Mouse (Mus musculus) myocyte (in vitro differentiated cells): Measurements from ENCODE around the gene Gna14. TPM values are rescaled to one million over a fixed set of nuclear protein-coding genes. Genes with fewer than 3 reads are reported as not detected.

ENCODE experiments used
- H3K27me3 ChIP-seq: one replicate; pipeline ENCODE4 v1.6.1; 2011; ENCODE audit not compliant: control insufficient read depth, insufficient read depth, insufficient read length
- H3K36me3 ChIP-seq: one replicate; pipeline ENCODE4 v1.6.1; 2011; ENCODE audit not compliant: control insufficient read depth, insufficient read depth
- H3K4me2 ChIP-seq: one replicate; pipeline ENCODE4 v1.6.1; 2011; ENCODE audit warnings: low read depth, control low read depth
- H3K4me3 ChIP-seq: one replicate; pipeline ENCODE4 v1.5.1; 2011; ENCODE audit warnings: mild to moderate bottlenecking, control low read depth, moderate library complexity
- H3K79me2 ChIP-seq: one replicate; pipeline ENCODE4 v1.6.1; 2011; ENCODE audit not compliant: control insufficient read depth, insufficient read depth
- H3ac ChIP-seq: one replicate; pipeline ENCODE4 v1.6.1; 2011; ENCODE audit not compliant: control insufficient read depth, insufficient read length
- CEBPB ChIP-seq: IDR thresholded peaks from 2 replicates; pipeline ENCODE4 v1.6.1; 2011; ENCODE audit warnings: mild to moderate bottlenecking, moderate library complexity; ENCODE audit not compliant: poor library complexity, insufficient read depth, severe bottlenecking
- E2F4 ChIP-seq: IDR thresholded peaks from one replicate; pipeline ENCODE4 v1.6.1; 2011; ENCODE audit warnings: mild to moderate bottlenecking, control low read depth, moderate library complexity; ENCODE audit not compliant: insufficient read depth
- MAX ChIP-seq: IDR thresholded peaks from one replicate; pipeline ENCODE4 v1.6.1; 2011; ENCODE audit warnings: low read depth, mild to moderate bottlenecking, control low read depth
- MYOD1 ChIP-seq, 3 experiments: IDR thresholded peaks; one replicate each; pipeline ENCODE4 v1.6.1; 2011; ENCODE audit warnings: control low read depth in 2 of 3, low read depth in 2 of 3, mild to moderate bottlenecking in 2 of 3, moderate library complexity in 1 of 3; ENCODE audit not compliant: insufficient read length in 2 of 3, control insufficient read depth in 1 of 3
- MYOG ChIP-seq, 3 experiments: IDR thresholded peaks; one replicate each; pipeline ENCODE4 v1.6.1; 2011; ENCODE audit warnings: control low read depth in 2 of 3, low read depth in 2 of 3, mild to moderate bottlenecking in 2 of 3; ENCODE audit not compliant: insufficient read length in 2 of 3, control insufficient read depth in 1 of 3, insufficient read depth in 1 of 3
- POLR2A ChIP-seq: IDR thresholded peaks from one replicate; pipeline ENCODE4 v1.6.1; 2011; ENCODE audit warnings: low read depth, mild to moderate bottlenecking, control low read depth, moderate library complexity; ENCODE audit not compliant: insufficient read length
- POLR2AphosphoS2 ChIP-seq: IDR thresholded peaks from one replicate; pipeline ENCODE4 v1.6.1; 2011; ENCODE audit warnings: low read depth, control low read depth; ENCODE audit not compliant: insufficient read length
- REST ChIP-seq: IDR thresholded peaks from one replicate; pipeline ENCODE4 v1.6.1; 2011; ENCODE audit warnings: mild to moderate bottlenecking, control low read depth, moderate library complexity; ENCODE audit not compliant: insufficient read depth, insufficient read length
- SRF ChIP-seq: IDR thresholded peaks from one replicate; pipeline ENCODE4 v1.6.1; 2011; ENCODE audit warnings: low read depth; ENCODE audit not compliant: control insufficient read depth, insufficient read length
- TCF12 ChIP-seq: IDR thresholded peaks from one replicate; pipeline ENCODE4 v1.6.1; 2011; ENCODE audit warnings: mild to moderate bottlenecking, control low read depth; ENCODE audit not compliant: poor library complexity, insufficient read depth, severe bottlenecking
- TCF3 ChIP-seq: IDR thresholded peaks from one replicate; pipeline ENCODE4 v1.6.1; 2011; ENCODE audit warnings: low read depth, control low read depth; ENCODE audit not compliant: insufficient read length
- USF1 ChIP-seq: IDR thresholded peaks from one replicate; pipeline ENCODE4 v1.6.1; 2011; ENCODE audit warnings: low read depth, mild to moderate bottlenecking, control low read depth, moderate library complexity
- polyA plus RNA-seq: library from polyadenylated mRNA; unstranded; fragments of >200 nt; fragmentation: generic; extraction: Trizol; gene quantifications from one replicate; pipeline ENCODE4 v1.2.1, GENCODE M21; 2012; ENCODE audit warnings: missing spikeins

Gene Gna14
- polyA plus RNA-seq, 1 experiment, result 0.02 TPM

DNA sequence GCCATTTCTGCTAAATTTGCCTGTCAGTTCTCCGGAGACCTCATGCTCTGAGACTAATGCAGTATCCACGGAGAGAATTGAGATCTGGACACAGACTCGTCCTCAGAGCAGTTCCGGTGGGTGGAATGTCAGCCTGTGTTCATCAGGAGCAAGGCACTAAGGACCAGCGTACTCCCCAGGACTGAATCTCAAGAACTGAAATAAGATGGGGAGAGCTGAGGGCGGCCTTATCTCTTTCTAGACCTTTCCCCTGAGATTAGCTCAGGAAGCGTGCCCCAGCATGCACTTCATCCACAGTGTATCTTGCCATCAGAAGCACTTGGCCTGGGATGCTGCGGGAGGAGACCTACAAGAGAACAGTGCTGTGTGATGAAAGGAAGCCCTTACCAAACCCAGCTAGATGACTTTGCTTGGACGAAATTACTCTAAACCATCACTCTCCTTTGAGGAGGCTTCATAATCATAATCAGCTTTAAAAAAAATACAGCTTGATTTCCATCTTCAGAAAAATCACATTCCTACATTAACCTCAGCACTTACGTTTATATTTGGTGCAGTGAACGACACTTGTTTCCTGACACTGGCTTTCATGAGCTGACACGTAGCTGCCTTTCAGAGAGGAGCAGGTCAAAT lies 41.9 kb downstream of the Gna14 start:
- TF ChIP-seq SRF (no peak), MYOG (IDR thresholded peaks at IDR 0.05; ENCODE audit: control insufficient read depth in 1 of 3, insufficient read depth in 1 of 3, insufficient read length in 2 of 3, low read depth in 2 of 3) (no peak), MYOD1 (IDR thresholded peaks at IDR 0.05; ENCODE audit: control insufficient read depth in 1 of 3, insufficient read length in 2 of 3, low read depth in 2 of 3) (no peak), POLR2A (no peak), TCF3 (no peak), CEBPB (no peak), MAX (no peak), USF1 (no peak), TCF12 (no peak), POLR2AphosphoS2 (no peak), REST (no peak), E2F4 (no peak)
- H3K4me3 ChIP-seq, result no peak overlapping the region
- no peaks in the 10 kb centered on the region for H3K27me3 ChIP-seq
- H3K36me3 ChIP-seq, result no peaks in the 10 kb centered on the region
- H3K79me2 ChIP-seq, result no peaks in the 10 kb centered on the region
- H3ac ChIP-seq, result no peak overlapping the region
- no peak overlapping the region for H3K4me2 ChIP-seq

DNA sequence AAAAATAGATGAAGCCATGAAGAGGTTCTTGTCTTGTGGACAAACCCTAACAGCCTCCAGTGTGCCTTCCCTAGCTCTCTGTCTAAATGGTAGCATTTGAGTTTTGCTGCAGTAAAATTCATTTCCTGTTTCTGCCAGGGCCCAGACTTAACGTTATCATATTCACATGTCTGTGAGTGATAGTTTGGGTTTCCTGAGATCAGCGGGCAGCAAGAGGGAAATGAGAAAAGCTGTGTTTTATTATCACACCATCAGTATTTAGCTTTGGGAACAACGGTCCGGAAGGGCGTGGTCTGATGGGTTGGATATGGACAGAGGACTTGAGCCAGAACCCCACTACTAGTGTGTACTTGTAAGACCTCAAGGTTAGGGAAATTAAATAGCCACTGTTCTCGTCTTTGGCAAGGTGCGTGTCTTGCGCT lies 42.6 kb downstream of the Gna14 start:
- Histone ChIP-seq H3K79me2 (no peaks in the 10 kb centered on the region), H3ac (no peak overlapping the region), H3K4me3 (no peak overlapping the region)

DNA sequence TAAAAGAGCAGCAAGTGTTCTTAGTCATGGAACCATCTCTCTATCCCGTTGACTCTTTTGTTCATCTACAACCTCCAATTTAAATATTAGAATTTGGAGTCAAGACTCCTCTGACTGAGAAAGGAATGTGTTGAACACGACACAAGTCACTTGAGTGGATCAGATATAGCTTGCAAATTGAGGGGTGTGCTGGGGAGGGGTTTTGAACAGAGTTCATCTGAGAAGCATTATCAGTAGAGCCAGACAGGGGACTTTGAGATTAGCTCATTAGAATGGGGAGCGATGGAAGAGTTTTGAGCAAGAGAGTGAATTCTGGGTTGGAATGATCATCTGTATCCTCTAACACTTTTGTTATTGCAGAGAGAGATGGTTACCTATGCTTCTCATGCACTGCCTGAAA lies 46.5 kb downstream of the Gna14 start:
- Histone ChIP-seq H3K4me2 (no peak overlapping the region), H3K36me3 (no peaks in the 10 kb centered on the region), H3K79me2 (no peaks in the 10 kb centered on the region), H3K4me3 (no peak overlapping the region), H3K27me3 (no peaks in the 10 kb centered on the region), H3ac (no peak overlapping the region)
- TF ChIP-seq USF1 (no peak), MYOG (IDR thresholded peaks at IDR 0.05; ENCODE audit: control insufficient read depth in 1 of 3, insufficient read depth in 1 of 3, insufficient read length in 2 of 3, low read depth in 2 of 3) (no peak), MYOD1 (IDR thresholded peaks at IDR 0.05; ENCODE audit: control insufficient read depth in 1 of 3, insufficient read length in 2 of 3, low read depth in 2 of 3) (no peak), SRF (no peak), REST (no peak), TCF3 (no peak), POLR2AphosphoS2 (no peak), TCF12 (no peak), CEBPB (no peak)

More for the DNA sequence above, 42.6 kb downstream of the Gna14 start:
- Histone ChIP-seq H3K27me3 (no peaks in the 10 kb centered on the region), H3K4me2 (no peak overlapping the region), H3K36me3 (no peaks in the 10 kb centered on the region)
- no peak for TF ChIP-seq POLR2A
- TF ChIP-seq E2F4, result no peak
- TF ChIP-seq TCF3, result no peak
- TF ChIP-seq MAX, result no peak
- TF ChIP-seq REST, result no peak
- no peak for TF ChIP-seq MYOD1 (IDR thresholded peaks at IDR 0.05; ENCODE audit: control insufficient read depth in 1 of 3, insufficient read length in 2 of 3, low read depth in 2 of 3)
- no peak for TF ChIP-seq USF1
- TF ChIP-seq SRF, result no peak
- no peak for TF ChIP-seq POLR2AphosphoS2
- TF ChIP-seq CEBPB, result no peak
- TF ChIP-seq MYOG (IDR thresholded peaks at IDR 0.05; ENCODE audit: control insufficient read depth in 1 of 3, insufficient read depth in 1 of 3, insufficient read length in 2 of 3, low read depth in 2 of 3), result no peak
- no peak for TF ChIP-seq TCF12

GRCm38 (mm10) chr19:16484237-16484636 lies 48.7 kb downstream of the Gna14 start:
- TF ChIP-seq POLR2AphosphoS2, result no peak
- no peak for TF ChIP-seq USF1
- TF ChIP-seq E2F4, result no peak
- no peak overlapping the region for H3ac ChIP-seq
- no peak overlapping the region for H3K4me3 ChIP-seq
- H3K27me3 ChIP-seq, result no peaks in the 10 kb centered on the region
- H3K36me3 ChIP-seq, result no peaks in the 10 kb centered on the region
- H3K4me2 ChIP-seq, result no peak overlapping the region
- no peaks in the 10 kb centered on the region for H3K79me2 ChIP-seq

DNA sequence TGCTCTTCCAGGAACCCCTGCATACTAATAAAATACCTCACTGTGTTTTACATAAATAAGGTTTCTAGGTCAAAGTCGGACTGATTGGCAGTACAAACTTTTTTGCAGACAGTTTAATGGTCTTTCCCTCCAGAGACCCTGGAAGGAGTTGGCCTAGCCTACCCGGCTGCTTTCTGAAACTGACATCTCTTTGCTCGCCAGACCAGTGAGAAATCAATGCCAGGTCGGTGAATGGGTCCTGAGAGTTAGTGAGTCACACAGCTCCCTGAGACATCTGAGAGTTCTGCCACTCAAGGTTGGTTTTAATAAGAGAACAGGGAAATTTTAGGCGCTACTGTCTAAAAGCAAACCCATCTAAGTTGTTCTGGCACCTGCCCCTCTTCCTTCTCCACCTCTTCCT lies 49.1 kb downstream of the Gna14 start:
- Histone ChIP-seq H3ac (no peak overlapping the region), H3K4me3 (no peak overlapping the region), H3K4me2 (no peak overlapping the region), H3K36me3 (no peaks in the 10 kb centered on the region), H3K27me3 (no peaks in the 10 kb centered on the region), H3K79me2 (no peaks in the 10 kb centered on the region)
- TF ChIP-seq CEBPB (no peak), POLR2A (no peak), E2F4 (no peak), USF1 (no peak)
